Mouse (Mus musculus) kidney, adult 2 months (tissue): ENCODE measurements around the gene Engase.

Source experiments
- CTCF ChIP-seq: fragments of 200-500 bp; conservative IDR thresholded peaks from 2 replicates; pipeline ENCODE4 v1.5.1; 2011; ENCODE audit warnings: low read depth, mild to moderate bottlenecking, control low read depth, low read length, moderate library complexity, mixed read lengths; ENCODE audit not compliant: insufficient read depth, insufficient read length
- POLR2A ChIP-seq: fragments of 200-500 bp; IDR thresholded peaks from one replicate; pipeline ENCODE4 v1.6.1; 2011; ENCODE audit warnings: low read depth, low read length, control low read depth

GRCm38 (mm10) chr11:118486281-118486680 lies 9.7 kb downstream of the Engase start:
- TF ChIP-seq CTCF (no peak), POLR2A (no peak)
